Mouse (Mus musculus) embryonic facial prominence, embryonic 14.5 days (tissue): ENCODE data around the gene Kif26a. TPM values are rescaled to one million over a fixed set of nuclear protein-coding genes. Genes with fewer than 3 reads are reported as not detected.

Experiments used
- ATAC-seq: fragments of 200-750 bp; cut with Nextera tagmentation; 2 replicates; pipeline ENCODE4 v1.8.0; 2017; ENCODE audit warnings: low read depth, moderate number of reproducible peaks, moderate TSS enrichment
- DNase-seq: peaks from one replicate; pipeline ENCODE4 v3.0.0-alpha.2; 2015; ENCODE audit warnings: low spot score
- H3K27ac ChIP-seq: fragments of 300-500 bp; sonication (generic); replicated peaks from 2 replicates; pipeline ENCODE4 v1.5.1; 2014; ENCODE audit warnings: low read depth, mild to moderate bottlenecking, low read length, moderate library complexity
- H3K27me3 ChIP-seq: fragments of 300-500 bp; sonication (generic); replicated peaks from 2 replicates; pipeline ENCODE4 v1.6.1; 2014; ENCODE audit warnings: low read length; ENCODE audit not compliant: control insufficient read depth, insufficient read depth
- H3K36me3 ChIP-seq: fragments of 300-500 bp; sonication (generic); 2 replicates; pipeline ENCODE4 v1.6.1; 2014; ENCODE audit warnings: low read length, mixed read lengths; ENCODE audit not compliant: control insufficient read depth, insufficient read depth
- H3K4me1 ChIP-seq: fragments of 300-500 bp; sonication (generic); 2 replicates; pipeline ENCODE4 v1.6.1; 2014; ENCODE audit warnings: antibody characterized with exemption, low read length; ENCODE audit not compliant: control insufficient read depth, insufficient read depth
- H3K4me2 ChIP-seq: fragments of 300-500 bp; sonication (generic); 2 replicates; pipeline ENCODE4 v1.6.1; 2014; ENCODE audit warnings: low read depth, mild to moderate bottlenecking, low read length, moderate library complexity, mixed read lengths
- H3K4me3 ChIP-seq: fragments of 300-500 bp; sonication (generic); 2 replicates; pipeline ENCODE4 v1.5.1; 2014; ENCODE audit warnings: low read depth, mild to moderate bottlenecking, low read length
- H3K9ac ChIP-seq: fragments of 300-500 bp; sonication (generic); 2 replicates; pipeline ENCODE4 v1.6.1; 2014; ENCODE audit warnings: low read depth, mild to moderate bottlenecking, low read length, moderate library complexity, mixed read lengths
- H3K9me3 ChIP-seq: fragments of 300-500 bp; sonication (generic); 2 replicates; pipeline ENCODE4 v1.6.1; 2016; ENCODE audit warnings: low read length; ENCODE audit not compliant: control insufficient read depth
- WGBS: fragments of 180-500 bp; shearing (Covaris S2); extraction: QIAGEN DNeasy Blood & Tissue Kit; methylation state at CpG from one replicate; pipeline ENCODE4 v1.1.7; 2014; 5-methylcytosine and 5-hydroxymethylcytosine counted together
- polyA plus RNA-seq: library from polyadenylated mRNA; unstranded; fragments of >200 nt; fragmentation: Nextera tagmentation; extraction: Ambion mirVana; gene quantifications from 2 replicates; pipeline ENCODE4 v1.2.1, GENCODE M21; 2014

Gene Kif26a
- polyA plus RNA-seq, 1 experiment from 2014 or later: 4.0 TPM

- ATAC-seq (no peak), DNase-seq (no peak)
- Histone ChIP-seq H3K4me2 (no peak overlapping the region), H3K9me3 (no peaks in the 10 kb centered on the region), H3K27ac (no peak overlapping the region), H3K4me1 (peaks cover 5% of the 10 kb centered on the region; the same call in 1 of the 2 replicates), H3K36me3 (no peaks in the 10 kb centered on the region), H3K4me3 (no peak overlapping the region), H3K27me3 (no peaks in the 10 kb centered on the region), H3K9ac (no peak overlapping the region)
- WGBS: 37% methylated on average over 2 of the region's 2 CpGs
Observed at GRCm38 (mm10) chr12:112200045-112200444, 54.0 kb downstream of the Kif26a start.

GRCm38 (mm10) chr12:112207163-112207562, 61.2 kb downstream of the Kif26a start:
- DNase-seq (no peak), ATAC-seq (no peak)
- no peak overlapping the region for H3K4me2 ChIP-seq
- no peak overlapping the region for H3K27ac ChIP-seq
- no peaks in the 10 kb centered on the region for H3K27me3 ChIP-seq
- H3K4me1 ChIP-seq: peaks cover 8% of the 10 kb centered on the region; the same call in 1 of the 2 replicates
- peak overlapping the region; percentile 14; the same call in 1 of the 2 replicates for H3K9ac ChIP-seq
- no peak overlapping the region for H3K4me3 ChIP-seq
- 60% methylated on average over 2 of the region's 2 CpGs for WGBS
- no peaks in the 10 kb centered on the region for H3K36me3 ChIP-seq
- no peaks in the 10 kb centered on the region for H3K9me3 ChIP-seq

- H3K4me3 ChIP-seq: no peak overlapping the region
- peaks cover 8% of the 10 kb centered on the region; the same call in 1 of the 2 replicates for H3K4me1 ChIP-seq
- H3K9me3 ChIP-seq: no peaks in the 10 kb centered on the region
- no peak overlapping the region for H3K27ac ChIP-seq
- no peaks in the 10 kb centered on the region for H3K36me3 ChIP-seq
- DNase-seq (no peak), ATAC-seq (no peak)
- no peaks in the 10 kb centered on the region for H3K27me3 ChIP-seq
- WGBS: 58% methylated on average over 4 of the region's 4 CpGs
- no peak overlapping the region for H3K4me2 ChIP-seq
- H3K9ac ChIP-seq: no peak overlapping the region
Observed at GRCm38 (mm10) chr12:112207734-112208133, 61.7 kb downstream of the Kif26a start.

GRCm38 (mm10) chr12:112210622-112211021, 64.6 kb downstream of the Kif26a start:
- Histone ChIP-seq H3K9me3 (no peaks in the 10 kb centered on the region), H3K4me3 (no peak overlapping the region), H3K4me2 (no peak overlapping the region), H3K27ac (no peak overlapping the region), H3K36me3 (no peaks in the 10 kb centered on the region), H3K9ac (no peak overlapping the region), H3K27me3 (no peaks in the 10 kb centered on the region), H3K4me1 (peaks cover 8% of the 10 kb centered on the region; the same call in 1 of the 2 replicates)
- ATAC-seq (peak; percentile 88), DNase-seq (peak; percentile 76)
- WGBS: 43% methylated on average over 6 of the region's 13 CpGs

DNA sequence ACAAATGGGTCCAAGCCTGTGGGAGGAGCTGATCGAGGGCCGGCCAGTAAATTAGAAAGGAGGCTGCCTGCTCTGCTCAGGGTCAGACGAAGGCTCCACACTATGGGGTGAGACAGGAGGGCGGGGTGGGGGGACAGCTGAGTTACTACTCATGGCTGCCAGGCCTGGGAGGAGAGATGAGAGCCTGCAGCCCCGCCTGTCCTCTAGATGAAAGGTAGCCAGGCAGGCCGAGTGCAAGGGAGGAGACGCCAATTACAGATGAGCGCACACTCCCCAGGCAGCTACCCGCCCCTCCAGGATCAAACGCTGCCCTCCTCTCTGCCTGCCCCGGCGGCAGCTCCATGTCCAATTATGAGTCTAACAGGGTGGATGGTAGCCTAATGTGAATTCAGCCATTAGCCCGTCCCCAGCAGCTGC, 68.4 kb downstream of the Kif26a start:
- Histone ChIP-seq H3K36me3 (no peaks in the 10 kb centered on the region), H3K4me3 (no peak overlapping the region), H3K4me2 (no peak overlapping the region), H3K27ac (no peak overlapping the region), H3K9me3 (no peaks in the 10 kb centered on the region), H3K27me3 (no peaks in the 10 kb centered on the region), H3K4me1 (peaks cover 8% of the 10 kb centered on the region; the same call in 1 of the 2 replicates), H3K9ac (no peak overlapping the region)
- 29% methylated on average over 9 of the region's 13 CpGs for WGBS
- DNase-seq (no peak), ATAC-seq (peak; percentile 20; the same call in 1 of the 2 replicates)

- Histone ChIP-seq H3K27me3 (no peaks in the 10 kb centered on the region), H3K4me1 (peaks cover 3% of the 10 kb centered on the region; the same call in 1 of the 2 replicates), H3K4me2 (no peak overlapping the region), H3K4me3 (no peak overlapping the region), H3K36me3 (no peaks in the 10 kb centered on the region), H3K27ac (no peak overlapping the region), H3K9ac (no peak overlapping the region), H3K9me3 (no peaks in the 10 kb centered on the region)
- ATAC-seq: no peak
- WGBS: 86% methylated on average over 7 of the region's 7 CpGs
- DNase-seq: no peak
Observed at GRCm38 (mm10) chr12:112215545-112215944, 69.5 kb downstream of the Kif26a start.

DNA sequence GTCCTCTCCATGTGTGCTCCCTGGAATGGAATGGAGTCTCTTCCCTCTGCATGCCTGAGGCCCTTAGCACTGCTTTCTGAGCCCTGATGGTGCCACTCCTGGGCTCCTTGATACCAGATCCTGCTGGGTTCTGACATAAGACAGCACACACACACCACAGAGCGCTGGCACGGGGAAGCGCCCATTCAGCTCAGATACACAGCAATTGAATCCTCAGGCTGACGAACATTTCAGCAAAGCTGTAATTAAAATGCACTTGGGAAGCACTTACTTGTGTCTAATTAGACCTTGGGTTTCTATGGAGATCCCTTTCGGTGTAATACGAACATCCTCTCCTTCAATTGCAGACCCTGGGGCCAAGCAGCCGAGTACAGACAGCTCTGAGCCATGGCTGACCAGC, 71.0 kb downstream of the Kif26a start:
- H3K4me3 ChIP-seq: no peak overlapping the region
- H3K4me2 ChIP-seq: no peak overlapping the region
- no peaks in the 10 kb centered on the region for H3K9me3 ChIP-seq
- ATAC-seq (peak; percentile 46; the same call in 1 of the 2 replicates), DNase-seq (no peak)
- no peak overlapping the region for H3K9ac ChIP-seq
- 0 out of 2 replicates have a peak, but pooled peaks cover 3% of the 10 kb centered on the region for H3K4me1 ChIP-seq
- no peak overlapping the region for H3K27ac ChIP-seq
- H3K36me3 ChIP-seq: no peaks in the 10 kb centered on the region
- 50% methylated on average over 7 of the region's 7 CpGs for WGBS
- no peaks in the 10 kb centered on the region for H3K27me3 ChIP-seq

- H3K27me3 ChIP-seq: no peaks in the 10 kb centered on the region
- no peak for DNase-seq
- H3K9me3 ChIP-seq: no peaks in the 10 kb centered on the region
- H3K4me3 ChIP-seq: no peak overlapping the region
- H3K36me3 ChIP-seq: no peaks in the 10 kb centered on the region
- H3K9ac ChIP-seq: no peak overlapping the region
- ATAC-seq: no peak
- no peak overlapping the region for H3K27ac ChIP-seq
- H3K4me1 ChIP-seq: 0 out of 2 replicates have a peak, but pooled peaks cover 3% of the 10 kb centered on the region
- 73% methylated on average over 3 of the region's 3 CpGs for WGBS
- no peak overlapping the region for H3K4me2 ChIP-seq
Observed at GRCm38 (mm10) chr12:112217681-112218080, 71.7 kb downstream of the Kif26a start.

DNA sequence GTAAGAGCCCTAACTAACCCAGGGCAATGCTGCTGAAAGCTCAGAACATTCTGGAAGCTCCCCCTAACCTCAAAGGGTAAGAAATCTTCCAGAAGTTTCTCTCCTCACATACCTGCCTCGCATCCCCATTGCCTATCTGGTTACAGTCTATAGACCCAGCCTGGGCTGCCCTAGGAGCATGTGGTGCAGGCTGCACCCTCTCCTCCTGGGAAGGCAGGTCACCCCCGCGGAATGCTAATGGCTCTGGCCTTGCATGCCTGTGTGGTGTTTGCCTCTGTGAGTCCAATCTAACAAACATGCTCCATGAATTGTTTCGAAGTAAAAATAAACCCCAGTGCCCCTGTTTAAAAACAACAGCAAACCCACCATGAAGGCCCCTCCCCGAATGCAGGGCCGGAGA, 75.3 kb downstream of the Kif26a start:
- H3K4me1 ChIP-seq: 0 out of 2 replicates have a peak, but pooled peaks cover 3% of the 10 kb centered on the region
- H3K27me3 ChIP-seq: no peaks in the 10 kb centered on the region
- H3K4me3 ChIP-seq: no peak overlapping the region
- H3K9ac ChIP-seq: no peak overlapping the region
- no peak overlapping the region for H3K27ac ChIP-seq
- DNase-seq (no peak), ATAC-seq (no peak)
- 58% methylated on average over 6 of the region's 6 CpGs for WGBS
- H3K36me3 ChIP-seq: no peaks in the 10 kb centered on the region
- H3K9me3 ChIP-seq: no peaks in the 10 kb centered on the region
- no peak overlapping the region for H3K4me2 ChIP-seq
